Mouse (Mus musculus) small intestine, adult 2 months (tissue): ENCODE data around the gene Fam98a.

Experiments
- CTCF ChIP-seq: fragments of 200-500 bp; IDR thresholded peaks from 2 replicates; pipeline ENCODE4 v1.5.1; 2012; ENCODE audit warnings: low read depth, mild to moderate bottlenecking, control low read depth, inconsistent platforms, low read length, moderate library complexity, mixed read lengths; ENCODE audit not compliant: insufficient replicate concordance, insufficient read length; ENCODE audit errors: extremely low read depth
- POLR2A ChIP-seq: fragments of 200-500 bp; IDR thresholded peaks from 2 replicates; pipeline ENCODE4 v1.6.1; 2012; ENCODE audit warnings: low read depth, mild to moderate bottlenecking, control low read depth, inconsistent platforms, low read length, moderate library complexity

DNA sequence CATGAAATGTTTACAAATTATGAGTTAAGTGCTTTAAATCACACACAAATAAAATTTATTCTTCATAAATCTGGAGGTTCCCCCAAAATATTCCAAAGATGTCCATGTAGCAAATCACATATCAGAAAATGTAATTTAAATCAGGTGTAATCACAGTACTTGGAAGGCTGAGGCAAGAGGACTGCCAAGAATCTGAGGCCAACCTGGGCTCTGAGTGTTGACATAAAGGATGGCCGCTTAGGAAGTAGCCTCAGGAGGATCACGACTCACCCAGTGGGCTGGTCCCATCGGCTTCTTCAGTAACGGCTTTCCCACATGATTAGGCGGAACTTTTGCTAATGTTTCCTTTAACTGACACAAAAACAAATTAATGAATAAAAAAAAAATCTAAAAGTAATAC, 11.9 kb downstream of the Fam98a start:
- no peak for TF ChIP-seq CTCF
- no peak for TF ChIP-seq POLR2A
